Mouse (Mus musculus) megakaryocyte, embryonic 14.5 days (primary cell): ENCODE results near the gene Nectin3. TPM values are rescaled to one million over a fixed set of nuclear protein-coding genes. Genes with fewer than 3 reads are reported as not detected.

ENCODE experiments used
- H3K27me3 ChIP-seq: replicated peaks from 2 replicates; pipeline ENCODE3; 2012; ENCODE audit warnings: inconsistent platforms
- H3K36me3 ChIP-seq: replicated peaks from 2 replicates; pipeline ENCODE3; 2012; ENCODE audit warnings: low read length, inconsistent platforms, mixed read lengths
- H3K4me1 ChIP-seq: 2 replicates; pipeline ENCODE4 v1.6.1; 2012; ENCODE audit warnings: inconsistent platforms
- H3K4me3 ChIP-seq: replicated peaks from 2 replicates; pipeline ENCODE3; 2012; ENCODE audit warnings: moderate library complexity, mild to moderate bottlenecking, inconsistent platforms
- H3K9me3 ChIP-seq: 2 replicates; pipeline ENCODE4 v1.6.1; 2012; ENCODE audit warnings: inconsistent platforms
- FLI1 ChIP-seq: IDR thresholded peaks from 2 replicates; pipeline ENCODE4 v1.6.1; 2012; ENCODE audit warnings: low read length, inconsistent platforms, mixed read lengths
- GATA1 ChIP-seq: IDR thresholded peaks from 3 replicates; pipeline ENCODE4 v1.6.1; 2012; ENCODE audit warnings: mixed read lengths, low read length, inconsistent platforms, borderline replicate concordance
- polyA plus RNA-seq: library from polyadenylated mRNA; stranded (reverse); fragments of >175 nt; gene quantifications from 2 replicates; pipeline ENCODE4 v1.2.3, GENCODE M21; 2012; ENCODE audit warnings: low replicate concordance; ENCODE audit not compliant: insufficient read depth

Nectin3 gene
- polyA plus RNA-seq, 1 experiment: not detected

GRCm38 (mm10) chr16:46416177-46416576 lies 82.1 kb downstream of the Nectin3 start:
- no peaks in the 10 kb centered on the region for H3K27me3 ChIP-seq
- H3K36me3 ChIP-seq: no peaks in the 10 kb centered on the region
- no peak overlapping the region for H3K4me3 ChIP-seq
- no peaks in the 10 kb centered on the region for H3K4me1 ChIP-seq
- peaks cover 19% of the 10 kb centered on the region; the same call in 1 of the 2 replicates for H3K9me3 ChIP-seq
- TF ChIP-seq FLI1: no peak
- TF ChIP-seq GATA1: no peak

GRCm38 (mm10) chr16:46410739-46411057 lies 87.6 kb downstream of the Nectin3 start:
- TF ChIP-seq GATA1 (no peak), FLI1 (no peak)
- Histone ChIP-seq H3K4me3 (no peak overlapping the region), H3K4me1 (no peaks in the 10 kb centered on the region), H3K27me3 (no peaks in the 10 kb centered on the region), H3K36me3 (no peaks in the 10 kb centered on the region), H3K9me3 (peaks cover 21% of the 10 kb centered on the region; the same call in 1 of the 2 replicates)

GRCm38 (mm10) chr16:46410053-46410738 lies 88.1 kb downstream of the Nectin3 start:
- no peak overlapping the region for H3K4me3 ChIP-seq
- peaks cover 21% of the 10 kb centered on the region; the same call in 1 of the 2 replicates for H3K9me3 ChIP-seq
- H3K36me3 ChIP-seq: no peaks in the 10 kb centered on the region
- H3K27me3 ChIP-seq: no peaks in the 10 kb centered on the region
- no peaks in the 10 kb centered on the region for H3K4me1 ChIP-seq
- TF ChIP-seq FLI1 (no peak), GATA1 (no peak)

GRCm38 (mm10) chr16:46407997-46408396 lies 90.3 kb downstream of the Nectin3 start:
- Histone ChIP-seq H3K9me3 (peaks cover 19% of the 10 kb centered on the region; the same call in 1 of the 2 replicates), H3K4me3 (no peak overlapping the region), H3K4me1 (no peaks in the 10 kb centered on the region), H3K27me3 (no peaks in the 10 kb centered on the region), H3K36me3 (no peaks in the 10 kb centered on the region)
- TF ChIP-seq GATA1: no peak

- no peaks in the 10 kb centered on the region for H3K27me3 ChIP-seq
- H3K9me3 ChIP-seq: peaks cover 21% of the 10 kb centered on the region; the same call in 1 of the 2 replicates
- TF ChIP-seq GATA1: no peak
- no peak for TF ChIP-seq FLI1
Measured at GRCm38 (mm10) chr16:46406844-46407639, 91.3 kb downstream of the Nectin3 start.

GRCm38 (mm10) chr16:46397945-46398344 lies 100.4 kb downstream of the Nectin3 start:
- H3K27me3 ChIP-seq: no peaks in the 10 kb centered on the region
- no peak for TF ChIP-seq GATA1
- no peak for TF ChIP-seq FLI1
- H3K4me3 ChIP-seq: no peak overlapping the region
- H3K9me3 ChIP-seq: peaks cover 57% of the 10 kb centered on the region
- H3K4me1 ChIP-seq: no peaks in the 10 kb centered on the region
- no peaks in the 10 kb centered on the region for H3K36me3 ChIP-seq

More at GRCm38 (mm10) chr16:46406844-46407639, 91.3 kb downstream of the Nectin3 start:
- Histone ChIP-seq H3K36me3 (no peaks in the 10 kb centered on the region), H3K4me1 (no peaks in the 10 kb centered on the region), H3K4me3 (no peak overlapping the region)

- peaks cover 20% of the 10 kb centered on the region for H3K9me3 ChIP-seq
- H3K4me3 ChIP-seq: no peak overlapping the region
- H3K36me3 ChIP-seq: no peaks in the 10 kb centered on the region
- TF ChIP-seq FLI1 (no peak), GATA1 (no peak)
- H3K4me1 ChIP-seq: no peaks in the 10 kb centered on the region
- H3K27me3 ChIP-seq: no peaks in the 10 kb centered on the region
Measured at GRCm38 (mm10) chr16:46389415-46390033, 108.8 kb downstream of the Nectin3 start.

- Histone ChIP-seq H3K9me3 (peaks cover 19% of the 10 kb centered on the region), H3K4me3 (no peak overlapping the region), H3K4me1 (no peaks in the 10 kb centered on the region), H3K27me3 (no peaks in the 10 kb centered on the region), H3K36me3 (no peaks in the 10 kb centered on the region)
- TF ChIP-seq GATA1 (no peak), FLI1 (no peak)
Measured at GRCm38 (mm10) chr16:46388527-46389414, 109.6 kb downstream of the Nectin3 start.

- TF ChIP-seq FLI1: no peak
- no peak for TF ChIP-seq GATA1
- H3K4me1 ChIP-seq: no peaks in the 10 kb centered on the region
- peaks cover 28% of the 10 kb centered on the region for H3K9me3 ChIP-seq
- no peak overlapping the region for H3K4me3 ChIP-seq
- H3K27me3 ChIP-seq: no peaks in the 10 kb centered on the region
- H3K36me3 ChIP-seq: no peaks in the 10 kb centered on the region
Measured at GRCm38 (mm10) chr16:46384279-46384678, 114.0 kb downstream of the Nectin3 start.

- no peak overlapping the region for H3K4me3 ChIP-seq
- peaks cover 25% of the 10 kb centered on the region for H3K9me3 ChIP-seq
Measured at GRCm38 (mm10) chr16:46383344-46383743, 115.0 kb downstream of the Nectin3 start.

More at GRCm38 (mm10) chr16:46383344-46383743, 115.0 kb downstream of the Nectin3 start:
- no peaks in the 10 kb centered on the region for H3K36me3 ChIP-seq
- H3K4me1 ChIP-seq: no peaks in the 10 kb centered on the region
- H3K27me3 ChIP-seq: no peaks in the 10 kb centered on the region
- TF ChIP-seq GATA1 (no peak), FLI1 (no peak)
